Comparison of ENCODE assay signal across 21 mouse cellular contexts in the genomic region with DNA sequence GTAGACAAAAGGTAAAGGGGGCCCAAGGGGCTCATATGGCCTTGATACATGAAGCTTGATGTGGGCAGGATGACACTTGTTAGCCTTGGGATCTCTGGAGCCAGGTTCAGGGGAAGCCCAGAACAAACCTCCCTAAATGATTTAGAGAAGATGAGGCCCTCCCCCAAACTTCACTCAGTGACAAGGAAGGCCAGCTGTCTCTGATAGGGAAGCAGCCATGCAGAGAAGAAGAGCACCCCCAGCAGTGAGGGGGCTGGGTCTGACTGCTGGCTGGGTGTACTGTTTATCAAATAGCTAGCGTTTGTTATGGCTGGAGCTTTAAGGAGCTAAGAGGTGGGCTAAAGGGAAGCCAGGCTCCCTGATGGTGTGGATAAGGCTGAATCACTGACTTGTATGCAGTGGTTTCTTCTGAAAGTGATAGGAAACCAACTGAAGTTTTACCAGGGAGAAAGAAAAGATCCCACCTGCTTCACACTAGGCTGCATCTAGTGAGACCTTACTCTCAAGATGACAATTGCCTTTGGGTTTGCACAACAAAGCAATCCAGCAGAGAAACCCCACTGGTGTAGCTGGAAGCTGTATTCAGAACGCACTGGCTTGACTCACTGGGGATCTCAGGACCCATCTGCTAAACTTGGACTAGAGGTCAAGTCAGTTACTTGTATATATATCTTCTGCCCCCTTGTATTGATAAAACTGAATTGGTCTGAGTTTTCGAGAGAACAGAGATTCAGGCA.
DNase-seq lines count a peak whose midpoint lies in the region; ATAC-seq and TF ChIP-seq lines count a peak whose summit lies in the region.
"Had no signal": no experiment of that assay in that cellular context is flagged by ENCODE, and none has a peak within 500 bp of the region (broad histone marks: within the 10 kb centered on the region; RNA-seq: fewer than 3 reads in every experiment).

No protein-coding gene starts in this region.

- CTCF ChIA-PET in Patski (lab: Charles Lee) = interaction anchor here (1.4 to 3.9 kb wide), 3 partner anchors 9 to 36 kb away, joined by 6 to 18 read pairs (median 8); no protein-coding TSS in a partner anchor

- peaks cover 7% of the 10 kb centered on the region; the same call in 1 of the 2 replicates for H3K27me3 ChIP-seq in kidney, embryonic 15.5 days
- H3K27me3 ChIP-seq in Patski = no peaks in the 10 kb centered on the region
- H3K27me3 ChIP-seq in midbrain, postnatal 0 days (ENCODE audit: insufficient read depth, low read length) = no peaks in the 10 kb centered on the region
- H3K27me3 ChIP-seq: forebrain, embryonic 15.5 days; neural tube, embryonic 12.5 days had no signal

- no peak for DNase-seq in kidney, adult 8-10 months
- DNase-seq in retina, postnatal 1 day = peak; percentile 24
- no peak for DNase-seq in retina, embryonic 14.5 days (ENCODE audit: low spot score)
- DNase-seq in Patski (ENCODE audit: low read depth, low spot score) = no peak
- DNase-seq in midbrain, postnatal 0 days (ENCODE audit: low spot score) = no peak
- DNase-seq: cerebellum, adult 18-20 months; cerebellum, postnatal 36 days; gastrocnemius, postnatal 14 days; heart, postnatal 4 days; kidney, postnatal 14 days; left cerebral cortex, postnatal 4 days; liver; lung, postnatal 36 days had no signal

- TF ChIP-seq CTCF in Patski (IDR thresholded peaks at IDR 0.05) = no peak
- TF ChIP-seq CTCF in midbrain, postnatal 0 days (IDR thresholded peaks at IDR 0.05) = no peak

- peaks cover 39% of the 10 kb centered on the region for H3K4me1 ChIP-seq in kidney, embryonic 15.5 days
- H3K4me1 ChIP-seq in midbrain, postnatal 0 days (ENCODE audit: insufficient read depth, low read length) = no peaks in the 10 kb centered on the region
- H3K4me1 ChIP-seq: heart, embryonic 15.5 days had no signal

- H3K4me2 ChIP-seq in kidney, embryonic 15.5 days = no peak overlapping the region
- H3K4me2 ChIP-seq in midbrain, postnatal 0 days (ENCODE audit: low read depth, low read length, poor library complexity, severe bottlenecking) = no peak overlapping the region
- H3K4me2 ChIP-seq: forebrain, embryonic 15.5 days; heart, embryonic 15.5 days; neural tube, embryonic 12.5 days had no signal

- 38% methylated on average over 3 of the region's 3 CpGs for WGBS in kidney, embryonic 15.5 days
- 50% methylated on average over 3 of the region's 3 CpGs for WGBS in midbrain, postnatal 0 days

- H3K27ac ChIP-seq in kidney, embryonic 15.5 days = no peak overlapping the region
- H3K27ac ChIP-seq in midbrain, postnatal 0 days (ENCODE audit: low read depth, low read length) = no peak overlapping the region
- H3K27ac ChIP-seq: forebrain, embryonic 15.5 days; heart, embryonic 15.5 days; hindbrain, postnatal 0 days; neural tube, embryonic 12.5 days had no signal

- peak; percentile 65 for ATAC-seq in kidney, embryonic 15.5 days (replicated peaks; ENCODE audit: low FRiP score)
- ATAC-seq in Patski = peak; percentile 55
- ATAC-seq in megakaryocyte-erythroid progenitor cell, adult 5-6 weeks (replicated peaks; ENCODE audit: low FRiP score, low TSS enrichment, poor library complexity, severe bottlenecking) = no peak
- ATAC-seq in midbrain, postnatal 0 days (ENCODE audit: low FRiP score) = no peak
- ATAC-seq: forebrain, embryonic 15.5 days; hindbrain, postnatal 0 days had no signal

- POLR2A ChIA-PET in Patski (lab: Charles Lee) = interaction anchor here (1.1 to 1.2 kb wide), 2 partner anchors 108 to 348 kb away, joined by 3 read pairs; no protein-coding TSS in a partner anchor

- H3K9ac ChIP-seq in kidney, embryonic 15.5 days = no peak overlapping the region
- H3K9ac ChIP-seq in midbrain, postnatal 0 days (replicated peaks; ENCODE audit: low read length, poor library complexity, severe bottlenecking) = no peak overlapping the region
- H3K9ac ChIP-seq: forebrain, embryonic 15.5 days; heart, embryonic 15.5 days; neural tube, embryonic 12.5 days had no signal

- in situ Hi-C loops in Patski (cut with MboI; ENCODE audit: low pct_unique_long_range_greater_than_20kb) = no loop called here

- H3K4me3 ChIP-seq in kidney, embryonic 15.5 days (replicated peaks) = no peak overlapping the region
- no peak overlapping the region for H3K4me3 ChIP-seq in midbrain, postnatal 0 days (ENCODE audit: low read depth, low read length)
- H3K4me3 ChIP-seq: erythroblast, embryonic 14.5 days; forebrain, embryonic 15.5 days; heart, embryonic 15.5 days; neural tube, embryonic 12.5 days had no signal

- H3K9me3 ChIP-seq in kidney, embryonic 15.5 days (replicated peaks) = no peaks in the 10 kb centered on the region
- H3K9me3 ChIP-seq in midbrain, postnatal 0 days (ENCODE audit: low read length) = no peaks in the 10 kb centered on the region
- H3K9me3 ChIP-seq: forebrain, embryonic 15.5 days; heart, embryonic 15.5 days; neural tube, embryonic 12.5 days had no signal

- no peaks in the 10 kb centered on the region for H3K36me3 ChIP-seq in kidney, embryonic 15.5 days
- no peaks in the 10 kb centered on the region for H3K36me3 ChIP-seq in midbrain, postnatal 0 days (ENCODE audit: insufficient read depth, low read length)
- H3K36me3 ChIP-seq: forebrain, embryonic 15.5 days; G1E; heart, embryonic 15.5 days; neural tube, embryonic 12.5 days had no signal

Comparison
In these comparisons a context has a peak if more than half of its experiments do, and no peak if none do; other contexts are left out.
1. ATAC-seq: peak in kidney, embryonic 15.5 days (single experiment) and Patski (single experiment); none in megakaryocyte-erythroid progenitor cell, adult 5-6 weeks (single experiment) and midbrain, postnatal 0 days (single experiment).